Mouse (Mus musculus): ENCODE data around the gene 4933425L06Rik.

Gene 4933425L06Rik

DNA sequence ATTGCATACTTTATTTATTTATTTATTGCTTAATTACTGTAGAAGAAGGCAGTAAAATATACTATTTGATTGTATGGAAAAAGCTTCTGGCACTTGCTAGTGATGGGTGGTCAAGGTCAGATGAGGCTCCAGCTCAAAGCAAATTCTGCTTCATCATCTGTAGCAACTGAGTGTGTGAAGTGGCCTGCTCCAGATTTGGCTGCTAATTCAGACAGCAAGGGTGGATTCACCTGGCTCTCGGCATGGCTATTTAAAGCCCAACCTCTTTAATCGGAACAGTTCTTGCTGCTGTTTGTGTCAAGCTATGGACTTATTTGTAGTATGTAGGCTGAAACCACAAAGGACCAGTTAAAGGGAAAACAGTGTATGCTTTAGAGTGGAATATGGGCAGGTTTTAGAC lies 50.9 kb downstream of the 4933425L06Rik start:
- no peak for DNase-seq (ENCODE audit: low read depth, low spot score)

DNA sequence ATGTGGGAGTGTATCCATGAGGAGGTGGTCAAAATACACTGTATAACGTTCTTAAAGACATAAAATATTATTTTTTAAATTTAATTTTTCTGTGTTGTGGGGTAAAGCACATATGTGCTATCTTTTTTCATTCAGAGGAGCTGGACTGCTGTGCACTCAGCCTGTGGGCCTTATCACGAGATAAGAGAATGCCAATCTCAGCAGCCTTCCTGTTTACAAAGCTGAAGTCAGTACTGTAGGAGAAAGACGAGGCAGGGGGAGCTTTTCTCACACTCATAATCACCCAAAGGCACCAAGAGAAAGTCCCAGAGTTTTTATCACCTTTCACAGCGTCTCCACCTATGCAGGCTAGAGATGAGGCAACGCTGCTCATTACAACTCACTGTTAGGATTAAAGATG lies 52.5 kb downstream of the 4933425L06Rik start:
- DNase-seq (ENCODE audit: low read depth, low spot score), result no peak

DNA sequence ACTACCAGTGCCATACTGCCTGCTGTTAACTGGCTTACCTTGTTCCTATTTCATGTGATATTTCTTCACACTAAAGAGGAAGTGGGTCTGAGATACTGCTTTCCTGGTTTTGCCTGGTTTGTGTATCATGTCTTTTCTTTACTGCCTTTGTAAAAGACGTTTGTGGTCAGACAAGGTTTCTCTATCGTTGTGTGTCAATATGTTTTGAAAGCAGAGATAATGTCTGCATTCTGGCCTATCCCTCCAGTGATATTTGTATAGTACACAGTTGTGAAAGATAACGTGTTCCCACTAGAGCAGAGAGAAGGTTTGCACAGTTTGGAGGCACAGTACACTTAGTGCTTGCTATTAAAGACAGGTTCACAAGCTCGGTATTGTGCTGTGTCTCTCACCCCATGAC lies 58.0 kb downstream of the 4933425L06Rik start:
- DNase-seq (ENCODE audit: low read depth, low spot score), result no peak

DNA sequence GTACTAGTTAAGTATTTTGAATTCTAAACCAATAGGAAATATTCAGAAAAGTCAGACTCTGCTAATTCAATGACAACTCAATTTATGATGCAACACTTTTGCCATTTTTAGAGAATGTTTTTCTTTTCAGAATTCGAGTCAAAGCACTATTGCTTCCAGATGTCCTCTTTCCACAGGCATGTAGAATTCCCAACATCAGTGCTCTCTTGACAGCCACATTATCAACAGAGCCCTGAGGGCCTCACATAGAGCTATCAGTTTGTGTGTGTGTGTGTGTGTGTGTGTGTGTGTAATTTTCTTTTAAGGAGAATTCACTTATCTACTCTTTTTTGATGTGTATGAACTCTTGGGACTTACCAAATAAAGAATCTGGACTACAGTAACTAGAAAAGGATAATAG lies 64.9 kb downstream of the 4933425L06Rik start:
- DNase-seq (ENCODE audit: low read depth, low spot score), result no peak

DNA sequence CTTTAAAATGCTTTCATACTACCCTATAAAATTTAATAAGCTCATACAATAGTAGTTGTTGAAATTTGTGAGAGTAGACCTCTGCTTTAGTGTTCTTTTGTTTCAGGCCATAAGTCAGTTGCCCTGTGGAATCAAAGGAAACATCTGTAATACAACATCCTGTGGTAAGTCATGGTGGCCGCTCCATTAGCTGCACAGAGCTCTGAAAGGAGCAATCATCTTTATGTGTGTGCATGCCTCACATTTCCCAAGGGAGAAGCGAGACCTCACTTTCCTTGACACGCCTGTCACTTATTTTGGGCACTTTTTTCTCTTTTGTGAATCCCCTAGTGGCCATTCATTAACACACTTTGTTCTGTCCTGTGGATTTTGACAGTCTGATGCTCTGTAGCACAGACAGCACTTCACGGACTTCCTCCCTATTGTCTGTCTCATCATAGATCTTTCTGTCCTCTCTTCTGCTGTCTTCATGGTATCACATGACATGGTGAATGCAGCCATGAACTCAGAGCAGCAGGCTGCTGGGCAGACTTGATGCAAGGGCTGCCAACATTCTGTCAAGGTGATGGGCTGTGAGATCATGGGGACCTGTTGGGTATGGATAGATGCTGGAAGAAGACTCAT lies 66.0 kb downstream of the 4933425L06Rik start:
- no peak for DNase-seq (ENCODE audit: low read depth, low spot score)

DNA sequence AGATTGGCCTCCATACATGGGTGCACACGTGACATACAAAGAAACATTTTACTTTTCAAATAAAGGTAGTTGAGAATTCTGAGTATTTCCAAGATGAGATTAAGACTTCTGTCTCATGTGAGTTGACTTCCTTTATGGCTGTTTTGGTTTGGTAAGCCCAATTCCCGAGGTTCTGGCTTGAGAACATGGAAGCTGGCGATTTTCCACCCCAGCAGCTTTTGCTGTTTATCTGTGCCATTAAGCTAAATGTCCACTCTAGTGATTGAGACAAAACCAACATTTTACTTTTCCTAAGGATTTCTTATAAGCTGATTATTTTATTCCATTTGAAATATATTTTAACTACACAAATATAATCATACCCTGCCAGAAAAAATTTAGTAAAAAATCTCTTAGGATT lies 68.1 kb downstream of the 4933425L06Rik start:
- no peak for DNase-seq (ENCODE audit: low read depth, low spot score)

DNA sequence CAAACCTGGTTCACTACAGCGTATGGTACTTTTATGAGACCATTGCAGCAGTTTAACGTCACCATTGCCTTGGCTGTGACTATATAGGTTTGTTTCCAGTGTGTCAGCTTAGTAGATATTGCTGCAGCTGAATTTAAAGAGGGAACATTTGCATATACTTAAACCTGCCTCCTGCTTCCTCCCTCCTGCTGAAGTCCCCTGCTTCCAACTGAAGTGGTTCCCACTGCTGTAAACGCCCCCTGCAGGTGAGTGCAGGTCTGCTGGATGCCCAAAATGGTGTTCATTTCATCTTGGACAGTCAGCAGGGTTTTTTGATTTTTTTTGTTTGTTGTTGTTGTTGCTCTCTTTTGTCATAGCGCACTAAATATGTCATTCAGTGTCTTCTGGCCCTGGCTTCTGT lies 72.0 kb downstream of the 4933425L06Rik start:
- DNase-seq (ENCODE audit: low read depth, low spot score), result peak; percentile 46

DNA sequence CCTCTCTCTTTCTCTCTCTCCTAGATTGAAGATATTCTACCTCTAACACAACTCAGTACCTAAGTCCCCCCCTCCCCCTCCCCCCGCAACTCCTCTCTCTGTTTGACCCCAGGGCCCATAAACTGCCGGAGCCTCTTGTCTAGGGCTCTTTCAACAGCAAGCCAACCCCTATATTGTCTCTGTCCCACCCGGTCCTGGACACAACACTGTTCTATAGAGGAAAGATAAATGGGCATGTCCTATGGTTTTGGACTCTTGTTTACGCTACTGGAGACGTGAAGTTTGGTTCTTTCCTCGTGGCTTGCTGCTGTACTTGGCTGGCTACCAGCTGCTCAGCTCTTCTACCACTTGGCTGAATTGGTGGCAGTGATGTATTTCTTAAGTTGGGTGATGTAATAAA lies 83.5 kb downstream of the 4933425L06Rik start:
- no peak for DNase-seq (ENCODE audit: low read depth, low spot score)
